In genomic region chr8:61462221-61462620, GRCm38 (mm10) we compare ENCODE assay signal across 16 mouse cellular contexts.
"Had no signal": no experiment of that assay in that cellular context is flagged by ENCODE, and none has a peak within 500 bp of the region (broad histone marks: within the 10 kb centered on the region; RNA-seq: fewer than 3 reads in every experiment).

No protein-coding gene starts in this region.

- H3K9ac ChIP-seq: neural tube, embryonic 13.5 days; neural tube, embryonic 15.5 days; stomach, embryonic 15.5 days had no signal

- H3K36me3 ChIP-seq: neural tube, embryonic 13.5 days; neural tube, embryonic 15.5 days; stomach, embryonic 15.5 days had no signal

- H3K4me1 ChIP-seq: stomach, embryonic 15.5 days had no signal

- H3K9me3 ChIP-seq: neural tube, embryonic 13.5 days; neural tube, embryonic 15.5 days; stomach, embryonic 15.5 days had no signal

- H3K27me3 ChIP-seq: neural tube, embryonic 13.5 days; neural tube, embryonic 15.5 days; stomach, embryonic 15.5 days had no signal

- DNase-seq: retina, postnatal 1 day; right cerebral cortex, adult 18-20 months; right cerebral cortex, postnatal 14 days; right cerebral cortex, postnatal 25 days; right cerebral cortex, postnatal 4 days; spleen, adult 18-20 months; thymus, adult 18-20 months; thymus, adult 2 months; thymus, postnatal 14 days; thymus, postnatal 25 days; thymus, postnatal 36 days; thymus, postnatal 4 days had no signal

- H3K4me2 ChIP-seq: neural tube, embryonic 13.5 days; neural tube, embryonic 15.5 days; stomach, embryonic 15.5 days had no signal

- H3K27ac ChIP-seq: neural tube, embryonic 13.5 days; neural tube, embryonic 15.5 days; stomach, embryonic 15.5 days; stomach, postnatal 0 days had no signal

- H3K4me3 ChIP-seq: neural tube, embryonic 13.5 days; neural tube, embryonic 15.5 days; stomach, embryonic 15.5 days had no signal
